Mouse (Mus musculus): Measurements from ENCODE around the gene Caap1. TPM values are rescaled to one million over a fixed set of nuclear protein-coding genes. Genes with fewer than 3 reads are reported as not detected.

Caap1 gene
- 1 to 10 TPM; 3.4 to 4.4 (median 3.8) TPM for total RNA-seq (2022)

GRCm38 (mm10) chr4:94556265-94557054, at the start of gene Caap1, which contains the start of gene Gm10306:
Caap1 (minus strand) TSS chr4:94556796.
Gm10306 (plus strand) TSS chr4:94556546.
- peak; percentile 91 for DNase-seq (ENCODE audit: low spot score)

GRCm38 (mm10) chr4:94605591-94605990, 49.0 kb upstream of the Caap1 start:
- no peak for DNase-seq (ENCODE audit: low spot score)

- no peak for DNase-seq (ENCODE audit: low spot score)
These were observed 47.9 kb upstream of the Caap1 start for GRCm38 (mm10) chr4:94604452-94605019.

GRCm38 (mm10) chr4:94603031-94603629, 46.5 kb upstream of the Caap1 start, which contains the start of gene Plaa:
Plaa (minus strand) TSS chr4:94603244.
- peak; percentile 91 for DNase-seq (ENCODE audit: low spot score)

GRCm38 (mm10) chr4:94602496-94603030, 46.0 kb upstream of the Caap1 start:
- DNase-seq (ENCODE audit: low spot score): no peak

GRCm38 (mm10) chr4:94601395-94601794, 44.8 kb upstream of the Caap1 start:
- no peak for DNase-seq (ENCODE audit: low spot score)

GRCm38 (mm10) chr4:94592709-94593108, 36.1 kb upstream of the Caap1 start:
- DNase-seq (ENCODE audit: low spot score): no peak

- no peak for DNase-seq (ENCODE audit: low spot score)
These were observed 35.3 kb upstream of the Caap1 start for GRCm38 (mm10) chr4:94591765-94592381.

GRCm38 (mm10) chr4:94572677-94573076, 16.1 kb upstream of the Caap1 start:
- no peak for DNase-seq (ENCODE audit: low spot score)

- no peak for DNase-seq (ENCODE audit: low spot score)
These were observed 7.7 kb upstream of the Caap1 start for GRCm38 (mm10) chr4:94564297-94564696.

GRCm38 (mm10) chr4:94561954-94562648, 5.5 kb upstream of the Caap1 start:
- no peak for DNase-seq (ENCODE audit: low spot score)

GRCm38 (mm10) chr4:94560316-94560715, 3.7 kb upstream of the Caap1 start:
- no peak for DNase-seq (ENCODE audit: low spot score)

- no peak for DNase-seq (ENCODE audit: low spot score)
These were observed 2.7 kb upstream of the Caap1 start for GRCm38 (mm10) chr4:94559266-94559665.

- no peak for DNase-seq (ENCODE audit: low spot score)
These were observed 549 bp upstream of the Caap1 start for GRCm38 (mm10) chr4:94557145-94557544.

- DNase-seq (ENCODE audit: low spot score): no peak
These were observed 1.6 kb downstream of the Caap1 start for GRCm38 (mm10) chr4:94554955-94555494.

GRCm38 (mm10) chr4:94544321-94544720, 12.3 kb downstream of the Caap1 start:
- no peak for DNase-seq (ENCODE audit: low spot score)

GRCm38 (mm10) chr4:94543041-94543440, 13.6 kb downstream of the Caap1 start:
- DNase-seq (ENCODE audit: low spot score): no peak

GRCm38 (mm10) chr4:94533205-94533604, 23.4 kb downstream of the Caap1 start:
- DNase-seq (ENCODE audit: low spot score): no peak

- DNase-seq (ENCODE audit: low spot score): no peak
These were observed 27.1 kb downstream of the Caap1 start for GRCm38 (mm10) chr4:94529448-94529847.

- DNase-seq (ENCODE audit: low spot score): peak; percentile 1
These were observed 33.3 kb downstream of the Caap1 start for GRCm38 (mm10) chr4:94523321-94523720.

- DNase-seq (ENCODE audit: low spot score): peak; percentile 11
These were observed 39.0 kb downstream of the Caap1 start for GRCm38 (mm10) chr4:94517631-94518030.

Data from heart, adult 8-10 months (tissue).